Mouse (Mus musculus) lung, adult 2 months (tissue): ENCODE results near the gene Phkb. TPM values are rescaled to one million over a fixed set of nuclear protein-coding genes. Genes with fewer than 3 reads are reported as not detected.

Experiments used
- DNase-seq: peaks from one replicate; pipeline ENCODE4 v3.0.0; 2022
- H3K4me1 ChIP-seq: fragments of 200-500 bp; 2 replicates; pipeline ENCODE4 v1.6.1; 2011; ENCODE audit warnings: low read length; ENCODE audit not compliant: control insufficient read depth, insufficient read depth
- H3K4me3 ChIP-seq: fragments of 200-500 bp; replicated peaks from 2 replicates; pipeline ENCODE3; 2011; ENCODE audit warnings: low read depth, mild to moderate bottlenecking, control low read depth, low read length; ENCODE audit errors: extremely low read depth
- CTCF ChIP-seq: fragments of 200-500 bp; IDR thresholded peaks from 2 replicates; pipeline ENCODE4 v1.5.1; 2011; ENCODE audit warnings: mild to moderate bottlenecking, low read length, control low read depth; ENCODE audit not compliant: insufficient read depth
- POLR2A ChIP-seq: fragments of 200-500 bp; IDR thresholded peaks from 2 replicates; pipeline ENCODE4 v1.6.1; 2011; ENCODE audit warnings: low read depth, mild to moderate bottlenecking, control low read depth, low read length, borderline replicate concordance; ENCODE audit errors: extremely low read depth
- WGBS: fragments of 180-500 bp; shearing (Covaris S2); methylation state at CpG from one replicate; pipeline ENCODE4 v1.1.7; 2018; 5-methylcytosine and 5-hydroxymethylcytosine counted together
- polyA plus RNA-seq: library from polyadenylated mRNA; depleted of rRNA; stranded (reverse); fragments of >200 nt; gene quantifications from 2 replicates; pipeline ENCODE4 v1.2.3, GENCODE M21; 2012

The Phkb gene
- polyA plus RNA-seq, 1 experiment = 8.6 TPM

- Histone ChIP-seq H3K4me1 (no peaks in the 10 kb centered on the region), H3K4me3 (no peak overlapping the region)
- 79% methylated on average over 7 of the region's 7 CpGs for WGBS
- DNase-seq = no peak
- TF ChIP-seq POLR2A (no peak), CTCF (no peak)
These were observed 188.7 kb downstream of the Phkb start for GRCm38 (mm10) chr8:86029451-86029850.

GRCm38 (mm10) chr8:86034662-86035365 lies 194.1 kb downstream of the Phkb start:
- DNase-seq = no peak
- TF ChIP-seq POLR2A (no peak), CTCF (no peak)
- Histone ChIP-seq H3K4me1 (no peaks in the 10 kb centered on the region), H3K4me3 (no peak overlapping the region)
- 77% methylated on average over 6 of the region's 6 CpGs for WGBS

DNA sequence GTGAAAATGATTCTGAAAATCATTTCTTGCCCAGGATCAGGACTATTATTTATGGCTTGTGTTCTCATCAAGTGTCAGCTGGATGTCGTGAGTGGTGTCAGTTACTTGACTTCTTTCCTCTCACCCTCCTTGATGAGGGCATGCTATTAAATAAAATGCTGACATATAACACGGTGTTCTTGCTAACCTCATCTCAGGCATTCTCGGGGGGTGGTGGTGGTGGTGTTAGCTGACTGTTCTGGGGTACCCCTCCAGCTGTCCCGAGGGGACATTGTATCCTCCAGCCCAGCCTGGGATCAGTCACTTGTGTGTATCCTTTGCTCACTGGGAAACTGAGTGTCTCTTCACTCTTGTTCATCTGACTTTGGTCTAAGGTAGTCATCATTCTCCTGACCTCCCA lies 194.6 kb downstream of the Phkb start:
- no peak for DNase-seq
- 85% methylated on average over 4 of the region's 4 CpGs for WGBS
- TF ChIP-seq POLR2A (no peak), CTCF (no peak)
- H3K4me1 ChIP-seq = no peaks in the 10 kb centered on the region
- H3K4me3 ChIP-seq = no peak overlapping the region

GRCm38 (mm10) chr8:86038462-86038861 lies 197.7 kb downstream of the Phkb start:
- TF ChIP-seq POLR2A (no peak), CTCF (no peak)
- 90% methylated on average over 3 of the region's 3 CpGs for WGBS
- no peak for DNase-seq
- no peaks in the 10 kb centered on the region for H3K4me1 ChIP-seq
- no peak overlapping the region for H3K4me3 ChIP-seq

DNA sequence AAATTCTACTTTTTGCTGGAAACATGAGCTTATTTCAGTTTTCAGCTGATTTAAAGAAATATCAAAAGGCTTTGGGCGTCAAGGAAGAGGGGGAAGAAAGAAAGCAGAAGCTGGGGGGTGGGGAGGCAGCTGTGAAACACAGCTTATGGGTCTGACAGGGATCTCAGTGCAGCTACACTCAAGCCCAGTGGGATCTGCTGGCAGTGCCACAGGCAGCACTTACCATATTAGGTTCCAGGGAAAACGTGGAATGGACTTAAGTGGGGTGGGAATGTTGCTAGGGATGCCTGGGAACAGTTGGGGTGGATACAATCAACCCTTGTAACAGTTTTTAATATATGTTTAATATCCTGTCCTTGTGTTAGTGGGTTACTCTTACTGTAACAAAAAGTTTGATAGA lies 201.3 kb downstream of the Phkb start:
- DNase-seq = no peak
- WGBS = 42% methylated on average over 2 of the region's 2 CpGs
- Histone ChIP-seq H3K4me3 (no peak overlapping the region), H3K4me1 (no peaks in the 10 kb centered on the region)
- TF ChIP-seq POLR2A = no peak
- no peak for TF ChIP-seq CTCF

- no peak for TF ChIP-seq CTCF
- TF ChIP-seq POLR2A = no peak
- Histone ChIP-seq H3K4me1 (no peaks in the 10 kb centered on the region), H3K4me3 (no peak overlapping the region)
- DNase-seq = no peak
- 79% methylated on average over 3 of the region's 3 CpGs for WGBS
These were observed 210.1 kb downstream of the Phkb start for GRCm38 (mm10) chr8:86050882-86051281.

GRCm38 (mm10) chr8:86052003-86052402 lies 211.2 kb downstream of the Phkb start:
- Histone ChIP-seq H3K4me3 (no peak overlapping the region), H3K4me1 (no peaks in the 10 kb centered on the region)
- 61% methylated on average over 4 of the region's 4 CpGs for WGBS
- no peak for DNase-seq
- TF ChIP-seq CTCF (no peak), POLR2A (no peak)

DNA sequence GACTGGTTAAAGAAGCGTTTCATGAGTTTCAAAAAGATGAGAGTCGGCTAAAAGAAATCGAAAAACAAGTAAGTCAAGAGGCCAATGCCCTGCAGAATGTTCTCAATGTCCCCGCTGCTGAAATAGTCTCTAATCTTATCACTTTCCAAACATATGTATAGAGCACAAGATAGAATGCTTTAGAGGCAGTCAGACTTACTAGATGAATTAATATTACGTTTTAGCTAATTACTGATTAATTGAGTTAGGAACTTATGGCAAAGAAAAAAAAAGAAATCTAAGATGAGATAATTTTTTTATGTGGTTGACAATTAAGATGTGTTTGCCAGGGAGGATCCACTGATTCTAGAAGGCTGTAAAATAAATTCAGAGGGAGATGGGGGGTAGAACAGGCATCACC lies 217.9 kb downstream of the Phkb start:
- no peak for DNase-seq

GRCm38 (mm10) chr8:86059130-86059529 lies 218.4 kb downstream of the Phkb start:
- no peak for TF ChIP-seq POLR2A
- Histone ChIP-seq H3K4me3 (no peak overlapping the region), H3K4me1 (no peaks in the 10 kb centered on the region)
- no peak for DNase-seq
- WGBS = 54% methylated on average over 5 of the region's 5 CpGs

More for the DNA sequence above, 217.9 kb downstream of the Phkb start:
- Histone ChIP-seq H3K4me3 (no peak overlapping the region), H3K4me1 (no peaks in the 10 kb centered on the region)
- TF ChIP-seq POLR2A = no peak
- 84% methylated on average over 5 of the region's 5 CpGs for WGBS

- DNase-seq = no peak
- Histone ChIP-seq H3K4me3 (no peak overlapping the region), H3K4me1 (no peaks in the 10 kb centered on the region)
- TF ChIP-seq POLR2A (no peak), CTCF (no peak)
- 94% methylated on average over 2 of the region's 2 CpGs for WGBS
These were observed 222.7 kb downstream of the Phkb start for GRCm38 (mm10) chr8:86063411-86063810.

DNA sequence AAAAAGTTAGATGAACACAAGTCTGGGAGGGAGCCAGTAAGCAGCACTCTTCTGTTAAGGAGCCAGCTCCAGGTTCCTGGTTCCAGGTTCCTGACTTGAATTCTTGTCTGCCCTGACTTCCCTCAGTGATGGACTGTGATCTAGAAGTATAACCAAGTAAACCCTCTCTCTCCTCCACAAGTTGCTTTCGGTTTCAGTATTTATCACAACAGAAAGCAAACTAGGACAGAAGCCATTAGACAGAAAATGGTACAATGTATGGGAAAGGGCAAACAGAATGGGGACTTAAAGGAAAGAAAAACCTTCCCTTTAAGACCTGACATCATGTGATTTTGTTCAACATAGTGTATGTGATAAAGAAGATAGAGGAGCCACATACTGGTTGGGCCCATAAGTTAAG lies 238.7 kb downstream of the Phkb start:
- TF ChIP-seq CTCF = no peak
- no peak for TF ChIP-seq POLR2A
- WGBS = 85% methylated on average over 1 of the region's 1 CpGs
- no peak overlapping the region for H3K4me3 ChIP-seq
- DNase-seq = no peak
- no peaks in the 10 kb centered on the region for H3K4me1 ChIP-seq
